Mouse (Mus musculus) embryonic fibroblast, embryonic 13.5 days (primary cell): ENCODE measurements around the gene Mfap5. TPM values are rescaled to one million over a fixed set of nuclear protein-coding genes. Genes with fewer than 3 reads are reported as not detected.
"Not testable (repeated sequence)": the region's sequence is repeated elsewhere in the genome, so short reads cannot be mapped to it uniquely, and the experiment has no call there.

Experiments used
- H3K27ac ChIP-seq: 2 replicates; pipeline ENCODE4 v1.5.1; 2012; ENCODE audit warnings: low read length, control low read depth, inconsistent platforms; ENCODE audit not compliant: insufficient read depth
- H3K4me1 ChIP-seq: 2 replicates; pipeline ENCODE4 v1.6.1; 2011; ENCODE audit warnings: low read length; ENCODE audit not compliant: control insufficient read depth, insufficient read depth
- H3K4me3 ChIP-seq: 2 replicates; pipeline ENCODE4 v1.5.1; 2011; ENCODE audit warnings: mild to moderate bottlenecking, control low read depth, low read length; ENCODE audit not compliant: insufficient read depth
- CTCF ChIP-seq: IDR thresholded peaks from 2 replicates; pipeline ENCODE4 v1.5.1; 2011; ENCODE audit warnings: mild to moderate bottlenecking, control low read depth, low read length, moderate library complexity, borderline replicate concordance; ENCODE audit not compliant: insufficient read depth
- POLR2A ChIP-seq: IDR thresholded peaks from 2 replicates; pipeline ENCODE4 v1.6.1; 2011; ENCODE audit warnings: low read depth, mild to moderate bottlenecking, control low read depth, low read length, moderate library complexity
- polyA plus RNA-seq: library from polyadenylated mRNA; stranded (reverse); fragments of >200 nt; gene quantifications from 2 replicates; pipeline ENCODE4 v1.2.4, GENCODE M21; 2011; ENCODE audit warnings: low read depth; ENCODE audit not compliant: missing spikeins, insufficient read length

Gene Mfap5
- polyA plus RNA-seq, 1 experiment, result 66.5 TPM

DNA sequence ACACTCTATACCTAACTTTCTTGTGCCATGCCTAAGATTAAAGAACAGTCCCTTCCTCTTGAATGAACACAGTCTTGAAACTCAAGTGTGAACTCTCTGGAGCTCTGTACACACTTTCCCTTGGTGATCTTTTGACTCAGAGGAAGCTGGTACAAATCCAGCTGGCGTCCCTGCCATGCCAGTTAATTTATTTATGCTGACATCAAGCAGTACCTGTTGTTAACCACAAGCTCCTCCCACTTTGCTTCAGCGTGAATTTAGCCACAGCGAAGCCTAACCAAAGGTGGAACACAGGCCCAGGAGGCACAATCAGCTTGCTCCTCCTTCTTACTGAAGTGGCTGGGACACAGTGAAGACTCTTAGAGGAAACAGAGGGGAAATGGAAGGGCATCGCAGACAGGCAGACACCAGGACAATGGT, 27.2 kb downstream of the Mfap5 start:
- no peak overlapping the region for H3K4me3 ChIP-seq
- 0 out of 2 replicates have a peak overlapping the region, but pooled peaks have one; percentile 23 for H3K27ac ChIP-seq
- TF ChIP-seq CTCF (no peak), POLR2A (no peak)
- H3K4me1 ChIP-seq, result peaks cover 7% of the 10 kb centered on the region; the same call in 1 of the 2 replicates

GRCm38 (mm10) chr6:122534032-122534431, 28.4 kb downstream of the Mfap5 start:
- no peak overlapping the region for H3K27ac ChIP-seq
- no peak overlapping the region for H3K4me3 ChIP-seq
- H3K4me1 ChIP-seq, result peaks cover 7% of the 10 kb centered on the region; the same call in 1 of the 2 replicates
- TF ChIP-seq CTCF, result no peak
- TF ChIP-seq POLR2A, result no peak

GRCm38 (mm10) chr6:122539564-122539963, 33.9 kb downstream of the Mfap5 start:
- H3K27ac ChIP-seq, result no peak overlapping the region
- no peaks in the 10 kb centered on the region for H3K4me1 ChIP-seq
- H3K4me3 ChIP-seq, result no peak overlapping the region
- TF ChIP-seq CTCF (no peak), POLR2A (no peak)

- H3K4me1 ChIP-seq, result not testable (repeated sequence)
Measured at GRCm38 (mm10) chr6:122542459-122542858, 36.8 kb downstream of the Mfap5 start.

GRCm38 (mm10) chr6:122543574-122543973, 37.9 kb downstream of the Mfap5 start:
- Histone ChIP-seq H3K27ac (no peak overlapping the region), H3K4me3 (no peak overlapping the region), H3K4me1 (0 out of 2 replicates have a peak, but pooled peaks cover 3% of the 10 kb centered on the region)
- TF ChIP-seq CTCF (no peak), POLR2A (no peak)

More at GRCm38 (mm10) chr6:122542459-122542858, 36.8 kb downstream of the Mfap5 start:
- not testable (repeated sequence) for H3K27ac ChIP-seq, H3K4me3 ChIP-seq

- H3K4me1 ChIP-seq, result 0 out of 2 replicates have a peak, but pooled peaks cover 3% of the 10 kb centered on the region
- TF ChIP-seq POLR2A (0 out of 2 replicates have a peak, but pooled peaks have one; percentile 20), CTCF (no peak)
- peak overlapping the region; percentile 96 for H3K27ac ChIP-seq
Measured at GRCm38 (mm10) chr6:122544672-122545071, 39.0 kb downstream of the Mfap5 start.

DNA sequence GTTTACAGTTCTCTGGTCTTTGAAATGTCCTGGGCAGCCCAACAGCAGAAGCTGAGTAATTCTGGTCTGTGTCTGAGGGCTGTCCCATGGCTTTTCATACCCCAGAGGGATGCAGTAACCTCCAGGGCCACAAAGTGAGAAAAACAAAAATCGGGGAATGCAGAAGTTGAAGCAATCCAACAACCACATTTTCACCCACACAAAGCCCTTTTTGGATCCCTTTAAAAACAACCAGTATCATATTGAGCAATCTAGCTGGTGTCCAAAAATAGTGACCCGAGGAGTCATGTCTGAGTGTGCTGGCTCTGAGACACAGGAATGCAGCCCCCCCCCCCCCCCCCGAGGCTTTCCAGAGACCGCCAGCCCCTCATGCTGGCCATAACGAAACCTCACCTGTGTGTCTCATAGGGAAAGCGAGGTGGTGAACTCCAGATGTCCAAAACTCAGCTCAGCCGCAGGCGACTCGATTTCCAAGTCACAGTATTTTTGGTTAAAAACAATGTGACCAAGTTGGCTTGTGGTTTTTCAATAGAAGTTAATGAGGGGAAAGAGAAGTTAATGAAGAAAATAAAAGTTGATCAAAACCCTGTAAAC, 39.7 kb downstream of the Mfap5 start:
- TF ChIP-seq CTCF, result no peak
- no peak for TF ChIP-seq POLR2A
- H3K4me1 ChIP-seq, result 0 out of 2 replicates have a peak, but pooled peaks cover 3% of the 10 kb centered on the region
- H3K27ac ChIP-seq, result peak overlapping the region; percentile 96
- no peak overlapping the region for H3K4me3 ChIP-seq

More at GRCm38 (mm10) chr6:122544672-122545071, 39.0 kb downstream of the Mfap5 start:
- H3K4me3 ChIP-seq, result no peak overlapping the region

DNA sequence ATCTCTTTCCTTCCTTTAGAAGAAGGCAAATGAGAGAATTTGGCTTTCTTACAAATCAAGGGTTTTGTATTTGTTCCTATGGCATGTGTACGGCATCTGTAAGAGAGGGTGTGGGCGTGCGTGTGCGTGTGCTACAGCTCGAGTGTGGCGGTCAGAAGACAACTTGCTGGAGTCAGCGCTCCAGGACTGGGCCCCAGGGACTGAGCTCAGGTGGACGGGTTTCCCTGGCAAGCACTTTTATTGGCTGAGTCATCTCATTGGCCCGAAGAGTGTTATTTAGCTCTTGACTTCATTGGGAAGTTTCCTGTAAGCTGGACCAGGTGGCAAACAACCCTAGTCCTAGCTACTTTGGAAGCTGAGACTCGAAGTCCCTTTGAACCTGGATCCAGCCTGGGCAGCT, 40.3 kb downstream of the Mfap5 start:
- no peak for TF ChIP-seq CTCF
- no peak for TF ChIP-seq POLR2A
- peak overlapping the region; percentile 85 for H3K27ac ChIP-seq
- 0 out of 2 replicates have a peak, but pooled peaks cover 3% of the 10 kb centered on the region for H3K4me1 ChIP-seq
- H3K4me3 ChIP-seq, result no peak overlapping the region

GRCm38 (mm10) chr6:122553606-122554005, 48.0 kb downstream of the Mfap5 start, which contains the start of gene Aicda:
TSS of gene Aicda (plus strand) at chr6:122553801.
- TF ChIP-seq CTCF (no peak), POLR2A (no peak)
- Histone ChIP-seq H3K4me1 (0 out of 2 replicates have a peak, but pooled peaks cover 3% of the 10 kb centered on the region), H3K4me3 (no peak within 1 kb of the TSS), H3K27ac (no peak within 1 kb of the TSS)

GRCm38 (mm10) chr6:122554102-122554501, 48.5 kb downstream of the Mfap5 start:
- TF ChIP-seq CTCF (no peak), POLR2A (no peak)
- Histone ChIP-seq H3K4me1 (0 out of 2 replicates have a peak, but pooled peaks cover 3% of the 10 kb centered on the region), H3K27ac (no peak overlapping the region), H3K4me3 (no peak overlapping the region)
